Comparison of ENCODE assay signal across 8 mouse cellular contexts in the genomic region with DNA sequence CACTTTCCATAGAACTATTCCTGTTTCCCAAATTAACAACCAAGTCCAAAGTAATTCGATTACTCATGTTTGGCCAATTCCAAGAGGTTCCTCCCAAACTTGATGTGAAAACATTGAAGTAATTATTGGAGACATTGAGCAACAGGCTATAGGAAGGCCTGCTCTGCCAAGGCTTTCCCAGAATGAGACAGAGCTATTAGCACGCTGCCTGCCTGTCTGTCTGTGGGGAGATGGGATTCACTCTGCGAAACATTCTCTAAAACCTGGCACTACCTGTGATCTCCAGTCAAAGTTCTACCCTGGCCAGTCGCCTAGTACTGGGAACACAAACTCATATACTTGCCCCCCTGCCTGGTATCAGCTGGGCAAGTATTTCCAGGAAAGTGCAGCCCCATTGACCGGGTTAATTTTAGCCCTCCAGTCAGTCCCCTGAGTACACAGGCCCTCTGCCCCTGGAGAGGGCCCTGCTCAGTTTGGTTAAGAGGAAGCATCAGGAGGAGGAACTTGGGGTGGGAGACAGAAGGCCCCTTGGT. TPM values are rescaled to one million over a fixed set of nuclear protein-coding genes. Genes with fewer than 3 reads are reported as not detected.
DNase-seq lines count a peak whose midpoint lies in the region; ATAC-seq and TF ChIP-seq lines count a peak whose summit lies in the region.

No protein-coding gene starts in this region.

- no peak for TF ChIP-seq POLR2A in limb, embryonic 14.5 days (IDR thresholded peaks at IDR 0.05; ENCODE audit: borderline replicate concordance, extremely low read depth, insufficient read depth, insufficient read length)
- TF ChIP-seq POLR2A in small intestine, adult 2 months (IDR thresholded peaks at IDR 0.05; ENCODE audit: low read depth, low read length): no peak

- 15% methylated on average over 5 of the region's 5 CpGs for WGBS in embryonic facial prominence, embryonic 14.5 days
- 26% methylated on average over 5 of the region's 5 CpGs for WGBS in limb, embryonic 14.5 days
- 9% methylated on average over 5 of the region's 5 CpGs for WGBS in small intestine, adult 2 months

- peaks cover 31% of the 10 kb centered on the region for H3K4me1 ChIP-seq in embryonic facial prominence, embryonic 14.5 days (ENCODE audit: control insufficient read depth, insufficient read depth, low read length)
- H3K4me1 ChIP-seq in limb, embryonic 14.5 days (ENCODE audit: control insufficient read depth, insufficient read depth, low read length): peaks cover 30% of the 10 kb centered on the region
- peaks cover 40% of the 10 kb centered on the region; the same call in 1 of the 2 replicates for H3K4me1 ChIP-seq in small intestine, adult 2 months (ENCODE audit: control insufficient read depth, insufficient read depth, insufficient read length, low read length)

- no peak for TF ChIP-seq CTCF in small intestine, adult 2 months (IDR thresholded peaks at IDR 0.05; ENCODE audit: extremely low read depth, insufficient read length, insufficient replicate concordance, low read depth, low read length)

- H3K9me3 ChIP-seq in embryonic facial prominence, embryonic 14.5 days (ENCODE audit: control insufficient read depth, low read length): no peaks in the 10 kb centered on the region
- no peaks in the 10 kb centered on the region for H3K9me3 ChIP-seq in limb, embryonic 14.5 days (ENCODE audit: control insufficient read depth, low read length)

- peak; percentile 12 for DNase-seq in retina, embryonic 14.5 days (ENCODE audit: low spot score)
- DNase-seq in retina, postnatal 1 day: no peak
- peak; percentile 42 for DNase-seq in embryonic facial prominence, embryonic 14.5 days (ENCODE audit: low spot score)
- peak; percentile 73 for DNase-seq in heart, postnatal 4 days
- no peak for DNase-seq in limb, embryonic 14.5 days (ENCODE audit: low spot score)
- DNase-seq in cerebellum, adult 8-10 months: no peak
- no peak for DNase-seq in cerebellum, adult 9-10 months

- no peaks in the 10 kb centered on the region for H3K27me3 ChIP-seq in embryonic facial prominence, embryonic 14.5 days (replicated peaks; ENCODE audit: control insufficient read depth, insufficient read depth, low read length)
- no peaks in the 10 kb centered on the region for H3K27me3 ChIP-seq in limb, embryonic 14.5 days (ENCODE audit: control insufficient read depth, insufficient read depth, low read length)
- H3K27me3 ChIP-seq in small intestine, adult 2 months (ENCODE audit: control insufficient read depth, insufficient read depth, low read length): no peaks in the 10 kb centered on the region

- peak overlapping the region; percentile 94 for H3K27ac ChIP-seq in embryonic facial prominence, embryonic 14.5 days (replicated peaks; ENCODE audit: low read depth, low read length)
- peak overlapping the region; percentile 49; the same call in 1 of the 2 replicates for H3K27ac ChIP-seq in limb, embryonic 14.5 days (replicated peaks; ENCODE audit: low read depth, low read length)
- peak overlapping the region; percentile 93 for H3K27ac ChIP-seq in small intestine, adult 2 months (ENCODE audit: insufficient read depth, low read depth, low read length)

- H3K9ac ChIP-seq in embryonic facial prominence, embryonic 14.5 days (ENCODE audit: low read depth, low read length): peak overlapping the region; percentile 89
- peak overlapping the region; percentile 80 for H3K9ac ChIP-seq in limb, embryonic 14.5 days (ENCODE audit: low read depth, low read length, severe bottlenecking)

- peak overlapping the region; percentile 90 for H3K4me3 ChIP-seq in embryonic facial prominence, embryonic 14.5 days (ENCODE audit: low read depth, low read length)
- H3K4me3 ChIP-seq in limb, embryonic 14.5 days (replicated peaks; ENCODE audit: low read length): peak overlapping the region; percentile 71
- H3K4me3 ChIP-seq in small intestine, adult 2 months (ENCODE audit: low read depth, low read length): peak overlapping the region; percentile 98

- ATAC-seq in embryonic facial prominence, embryonic 14.5 days (ENCODE audit: low read depth): no peak
- no peak for ATAC-seq in limb, embryonic 14.5 days (ENCODE audit: low FRiP score, low read depth)

- H3K4me2 ChIP-seq in embryonic facial prominence, embryonic 14.5 days (ENCODE audit: low read depth, low read length): peak overlapping the region; percentile 86
- peak overlapping the region; percentile 46 for H3K4me2 ChIP-seq in limb, embryonic 14.5 days (replicated peaks; ENCODE audit: low read depth, low read length, severe bottlenecking)

- no peaks in the 10 kb centered on the region for H3K36me3 ChIP-seq in embryonic facial prominence, embryonic 14.5 days (ENCODE audit: control insufficient read depth, insufficient read depth, low read length)
- H3K36me3 ChIP-seq in limb, embryonic 14.5 days (ENCODE audit: control insufficient read depth, insufficient read depth, low read length): no peaks in the 10 kb centered on the region
- H3K36me3 ChIP-seq in small intestine, adult 2 months (ENCODE audit: control insufficient read depth, insufficient read depth, low read length): no peaks in the 10 kb centered on the region

RNA-seq across cellular contexts. Expression of gene B4galt1, which starts 1.5 kb away (rescaled TPM):
- 66.8 and 68.3 TPM in 2 replicates for polyA plus RNA-seq in embryonic facial prominence, embryonic 14.5 days (2014; fragmentation: Nextera tagmentation; extraction: Ambion mirVana)
- 10 to 100 TPM; 92.2 to 93.6 TPM for total RNA-seq in heart, postnatal 4 days (2021)
- polyA plus RNA-seq in limb, embryonic 14.5 days (2012; rRNA removed): 35.9 and 41.3 TPM in 2 replicates
- 52.3 and 54.8 TPM in 2 replicates for polyA plus RNA-seq in limb, embryonic 14.5 days (2014; fragmentation: Nextera tagmentation; extraction: Ambion mirVana)
- polyA plus RNA-seq in small intestine, adult 2 months (2012; rRNA removed): 71.3 and 79.4 TPM in 2 replicates

Comparison
In these comparisons a context has a peak if more than half of its experiments do, and no peak if none do; other contexts are left out.
1. DNase-seq: peak in retina, embryonic 14.5 days (single experiment), embryonic facial prominence, embryonic 14.5 days (single experiment) and heart, postnatal 4 days (single experiment); none in retina, postnatal 1 day (single experiment), limb, embryonic 14.5 days (single experiment), cerebellum, adult 8-10 months (single experiment) and cerebellum, adult 9-10 months (single experiment).
2. Peak in every context shown above with its lines, with median percentiles within 50 percentile points of each other: H3K27ac ChIP-seq and H3K4me3 ChIP-seq.